Mouse (Mus musculus): ENCODE results near the gene Psmb3.
A peak's percentile ranks its signal among the peaks of the same experiment; 100 is the strongest.

Gene Psmb3

GRCm38 (mm10) chr11:97753277-97753676 is 50.1 kb downstream of the Psmb3 start:
- DNase-seq (ENCODE audit: low spot score in 2 of 2), result peak; percentile 59 to 76

GRCm38 (mm10) chr11:97758125-97758524 is 54.9 kb downstream of the Psmb3 start:
- DNase-seq (ENCODE audit: low spot score in 2 of 2), result no peak

GRCm38 (mm10) chr11:97758942-97759341 is 55.7 kb downstream of the Psmb3 start:
- no peak for DNase-seq (ENCODE audit: low spot score in 2 of 2)

- DNase-seq (ENCODE audit: low spot score in 2 of 2), result no peak
Observed at GRCm38 (mm10) chr11:97761638-97762037, 58.4 kb downstream of the Psmb3 start.

Data from right cerebral cortex, adult 2 months (tissue).